In the genomic region with DNA sequence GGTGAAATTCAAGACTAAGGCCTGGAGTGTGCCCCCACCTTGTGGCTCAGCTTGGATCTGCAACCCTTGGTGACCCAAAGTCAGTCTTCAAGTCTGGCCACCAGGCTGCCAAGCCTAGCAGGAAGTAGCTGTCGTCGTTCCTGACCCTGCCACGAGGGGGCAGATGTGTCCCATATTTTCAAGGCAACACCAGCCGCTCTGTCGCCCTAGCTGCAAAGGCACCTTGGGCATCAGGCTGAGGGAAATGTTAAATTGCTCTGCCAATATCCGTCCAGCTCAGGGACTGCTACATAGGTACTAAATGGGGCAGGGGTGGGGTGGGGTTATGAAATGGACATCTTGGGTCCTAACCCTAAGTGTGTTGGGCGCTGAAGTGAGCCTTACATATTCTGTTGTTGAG, we compare ENCODE assay signal across 7 mouse cellular contexts. TPM values are rescaled to one million over a fixed set of nuclear protein-coding genes. Genes with fewer than 3 reads are reported as not detected.
A peak's percentile ranks its signal among the peaks of the same experiment; 100 is the strongest.
DNase-seq lines count a peak whose midpoint lies in the region; ATAC-seq and TF ChIP-seq lines count a peak whose summit lies in the region.

No protein-coding gene starts in this region.

- no peaks in the 10 kb centered on the region for H3K27me3 ChIP-seq in midbrain, embryonic 11.5 days (ENCODE audit: control insufficient read depth, insufficient read depth, low read length)

- no peaks in the 10 kb centered on the region for H3K9me3 ChIP-seq in midbrain, embryonic 11.5 days (ENCODE audit: control insufficient read depth, low read length)

- no peak overlapping the region for H3K9ac ChIP-seq in midbrain, embryonic 11.5 days (ENCODE audit: low read length)

- H3K27ac ChIP-seq in left cerebral cortex, adult 2 months, result peak overlapping the region; percentile 59
- H3K27ac ChIP-seq in midbrain, embryonic 11.5 days (ENCODE audit: low read depth, low read length), result no peak overlapping the region

- DNase-seq in ZHBTc4 (ENCODE audit: low read depth, low spot score), result peak; percentile 90
- peak; percentile 96 for DNase-seq in cerebellum, adult 8-10 months
- peak; percentile 73 to 84 for DNase-seq in frontal cortex, postnatal 10 days (ENCODE audit: low spot score in 2 of 2)
- peak; percentile 80 for DNase-seq in hindlimb bud, embryonic 11.5 days (ENCODE audit: extremely low spot score, low read depth, low spot score)
- peak; percentile 86 to 91 for DNase-seq in left cerebral cortex, adult 2 months (ENCODE audit: extremely low spot score in 1 of 2, low spot score in 2 of 2)
- DNase-seq in midbrain, embryonic 11.5 days (ENCODE audit: low spot score, missing footprints), result peak; percentile 99
- DNase-seq in spleen, postnatal 4 days (ENCODE audit: low spot score in 2 of 2), result peak; percentile 49 to 78

- no peaks in the 10 kb centered on the region for H3K36me3 ChIP-seq in midbrain, embryonic 11.5 days (ENCODE audit: control insufficient read depth, insufficient read depth, low read length)

- peak; percentile 87 for TF ChIP-seq CTCF in left cerebral cortex, adult 2 months (IDR thresholded peaks at IDR 0.05)

- H3K4me3 ChIP-seq in left cerebral cortex, adult 2 months, result no peak overlapping the region
- H3K4me3 ChIP-seq in midbrain, embryonic 11.5 days (ENCODE audit: low read depth, low read length), result no peak overlapping the region

- 14% methylated on average over 7 of the region's 7 CpGs for WGBS in midbrain, embryonic 11.5 days

- ATAC-seq in midbrain, embryonic 11.5 days (ENCODE audit: low FRiP score), result peak; percentile 61

- intact Hi-C loops in left cerebral cortex, adult 2 months (cut with DNase I), result loop anchor here (1.0 to 5.0 kb wide), 3 partner anchors 80 to 283 kb away; a partner anchor contains a TSS

- H3K4me1 ChIP-seq in midbrain, embryonic 11.5 days (ENCODE audit: control insufficient read depth, insufficient read depth, low read length), result 0 out of 2 replicates have a peak, but pooled peaks cover 3% of the 10 kb centered on the region

- no peak overlapping the region for H3K4me2 ChIP-seq in midbrain, embryonic 11.5 days

RNA-seq across cellular contexts. Expression of a gene that starts 28.7 kb away (rescaled TPM):
- total RNA-seq in left cerebral cortex, adult 2 months (2021), result 1 to 10 TPM; 4.2 to 5.6 TPM
- 3.8 and 4.5 TPM in 2 replicates for polyA plus RNA-seq in midbrain, embryonic 11.5 days (2014; fragmentation: Nextera tagmentation; extraction: Ambion mirVana)
